Mouse (Mus musculus): ENCODE measurements around the gene Trib2. TPM values are rescaled to one million over a fixed set of nuclear protein-coding genes. Genes with fewer than 3 reads are reported as not detected.

Gene Trib2
- 10 to 100 TPM; 44.2 to 47.2 TPM for total RNA-seq (2021)
- long read RNA-seq, experiment 1, full-length matches to known transcripts: 39 of 51 reads
- long read RNA-seq, experiment 1, partial matches to known transcripts: 0 of 51 reads
- long read RNA-seq, experiment 1, other reads (novel, unspliced or antisense): 12 of 51 reads
- long read RNA-seq, experiment 2, full-length matches to known transcripts: 64 of 87 reads
- long read RNA-seq, experiment 2, partial matches to known transcripts: 2 of 87 reads
- long read RNA-seq, experiment 2, other reads (novel, unspliced or antisense): 21 of 87 reads

- peak; percentile 94 to 95 for DNase-seq
- intact Hi-C loops (cut with DNase I): loop anchor here (1.0 to 10.0 kb wide), 7 partner anchors 32 to 716 kb away; no protein-coding TSS in a partner anchor
These were observed at the start of gene Trib2 for GRCm38 (mm10) chr12:15816740-15817178. Gene Trib2 (minus strand): TSS chr12:15816922.

GRCm38 (mm10) chr12:15858005-15858404 lies 41.3 kb upstream of the Trib2 start:
- DNase-seq: no peak
- intact Hi-C loops (cut with DNase I): no loop called here

DNA sequence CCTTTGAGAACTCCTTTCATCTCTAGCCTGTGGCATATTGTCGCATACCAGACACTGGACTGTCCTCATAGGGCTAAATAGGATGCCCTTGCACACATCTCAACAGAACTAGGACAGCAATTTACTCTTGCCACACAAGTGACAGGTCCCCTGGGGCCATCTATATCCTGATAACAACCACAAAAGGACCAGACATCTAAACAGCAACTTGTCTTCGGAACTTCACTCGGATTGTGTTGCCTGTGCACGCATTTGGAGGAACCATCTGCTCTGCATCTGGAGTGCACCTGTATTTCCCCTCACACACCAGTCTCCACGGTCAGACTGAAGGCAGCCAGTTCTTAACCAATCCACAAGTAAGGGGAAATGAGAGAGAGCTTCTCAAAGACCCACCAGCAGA lies 39.2 kb upstream of the Trib2 start:
- DNase-seq: no peak
- intact Hi-C loops (cut with DNase I): no loop called here

GRCm38 (mm10) chr12:15852781-15853180 lies 36.1 kb upstream of the Trib2 start:
- intact Hi-C loops (cut with DNase I): loop anchor here (5.0 kb wide), 1 partner anchor 160 kb away; no protein-coding TSS in a partner anchor
- peak in 1 of 2 experiments; percentile 21 for DNase-seq

DNA sequence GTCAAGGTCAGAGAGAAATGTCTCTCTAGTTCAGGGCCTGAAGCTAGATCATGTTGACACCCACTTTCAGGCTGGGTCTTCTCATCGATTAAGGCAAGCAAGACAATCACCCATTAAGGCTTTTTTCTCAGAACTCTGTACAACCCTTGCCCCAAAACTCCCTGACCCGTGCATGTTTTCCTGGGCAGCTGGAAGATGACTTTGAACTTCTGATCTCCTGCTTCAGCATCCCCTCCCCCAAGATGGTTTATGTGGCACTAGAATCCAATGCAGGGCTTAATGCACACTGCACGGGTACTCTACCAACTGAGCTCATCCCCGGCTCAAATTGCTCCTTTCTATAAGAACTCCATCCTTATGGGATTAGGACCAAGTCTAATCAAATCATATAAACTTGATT lies 35.3 kb upstream of the Trib2 start:
- intact Hi-C loops (cut with DNase I): loop anchor here (5.0 kb wide), 1 partner anchor 160 kb away; no protein-coding TSS in a partner anchor
- DNase-seq: no peak

- DNase-seq: peak; percentile 54 to 56
These were observed 33.7 kb upstream of the Trib2 start for GRCm38 (mm10) chr12:15850441-15850895.

DNA sequence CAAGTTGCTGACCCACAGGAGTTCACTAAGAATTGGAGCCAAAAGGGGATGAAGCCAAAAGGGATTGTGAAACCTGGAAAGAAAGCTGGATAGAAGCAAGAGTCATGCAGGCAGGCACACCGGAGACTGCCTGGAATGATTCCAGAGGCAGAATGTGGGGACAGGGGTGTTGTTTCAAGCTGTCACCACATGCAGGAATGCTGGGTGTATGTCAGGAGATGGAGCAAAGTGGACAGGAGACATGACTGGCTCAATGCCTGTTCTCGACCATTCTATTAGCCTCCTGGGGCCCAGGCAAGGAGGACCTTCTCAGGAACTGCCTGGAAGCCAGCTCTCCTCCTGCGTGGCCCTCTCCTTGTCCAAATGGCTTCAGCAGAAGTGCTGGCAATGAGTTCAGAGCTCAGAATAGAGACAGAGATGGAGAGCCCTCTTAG lies 33.2 kb upstream of the Trib2 start:
- DNase-seq: peak; percentile 76 to 82
- intact Hi-C loops (cut with DNase I): loop anchor here (2.0 to 5.0 kb wide), 2 partner anchors 33 to 162 kb away; partner anchors contain the start of gene Trib2

More at GRCm38 (mm10) chr12:15850441-15850895, 33.7 kb upstream of the Trib2 start:
- intact Hi-C loops (cut with DNase I): loop anchor here (5.0 kb wide), 1 partner anchor 162 kb away; no protein-coding TSS in a partner anchor

GRCm38 (mm10) chr12:15848391-15848790 lies 31.7 kb upstream of the Trib2 start:
- DNase-seq: peak in 1 of 2 experiments; percentile 16
- intact Hi-C loops (cut with DNase I): loop anchor here (2.0 kb wide), 1 partner anchor 32 kb away; the partner anchor contains the start of gene Trib2

- no peak for DNase-seq
- intact Hi-C loops (cut with DNase I): no loop called here
These were observed 28.0 kb upstream of the Trib2 start for GRCm38 (mm10) chr12:15844701-15845100.

DNA sequence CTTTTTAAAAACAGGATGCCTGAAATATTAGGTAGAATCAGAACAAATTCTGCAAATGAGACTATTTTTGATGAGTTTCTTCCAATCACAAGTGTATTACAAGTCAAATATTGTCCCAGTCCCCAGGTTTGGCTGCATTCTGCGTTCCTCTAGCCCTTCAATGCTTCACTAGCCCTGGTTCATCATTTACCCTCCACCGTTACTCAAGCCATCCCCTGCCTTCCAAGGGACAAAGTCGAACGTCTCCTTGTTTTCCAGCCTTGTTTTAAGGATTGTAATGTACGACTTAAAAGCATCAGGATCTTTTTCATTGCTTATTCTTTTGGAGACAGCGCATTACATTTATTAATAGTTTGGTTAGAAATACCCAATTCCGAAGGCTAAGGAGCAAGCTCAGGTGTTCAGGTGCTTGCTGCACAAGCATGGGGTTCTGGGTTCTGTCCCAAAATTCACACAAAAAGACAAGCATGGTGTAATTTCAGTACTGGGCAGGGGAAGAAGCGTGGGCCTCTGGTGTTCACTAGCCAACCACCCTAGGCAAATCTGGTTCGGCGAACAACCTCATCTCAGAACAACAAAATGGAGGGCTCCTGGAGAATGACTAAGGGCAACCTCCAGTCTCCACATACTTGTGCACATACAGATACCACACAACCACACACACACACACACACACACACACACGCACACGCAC lies 24.3 kb upstream of the Trib2 start:
- intact Hi-C loops (cut with DNase I): no loop called here

GRCm38 (mm10) chr12:15838201-15838600 lies 21.5 kb upstream of the Trib2 start:
- DNase-seq: no peak
- intact Hi-C loops (cut with DNase I): no loop called here

More for the DNA sequence above, 24.3 kb upstream of the Trib2 start:
- DNase-seq: no peak

GRCm38 (mm10) chr12:15837566-15837965 lies 20.8 kb upstream of the Trib2 start:
- intact Hi-C loops (cut with DNase I): no loop called here
- no peak for DNase-seq

- intact Hi-C loops (cut with DNase I): no loop called here
- no peak for DNase-seq
These were observed 15.9 kb upstream of the Trib2 start for GRCm38 (mm10) chr12:15832674-15833052.

GRCm38 (mm10) chr12:15831941-15832673 lies 15.4 kb upstream of the Trib2 start:
- no peak for DNase-seq
- intact Hi-C loops (cut with DNase I): no loop called here

- intact Hi-C loops (cut with DNase I): no loop called here
- DNase-seq: no peak
These were observed 14.0 kb upstream of the Trib2 start for GRCm38 (mm10) chr12:15830750-15831149.

DNA sequence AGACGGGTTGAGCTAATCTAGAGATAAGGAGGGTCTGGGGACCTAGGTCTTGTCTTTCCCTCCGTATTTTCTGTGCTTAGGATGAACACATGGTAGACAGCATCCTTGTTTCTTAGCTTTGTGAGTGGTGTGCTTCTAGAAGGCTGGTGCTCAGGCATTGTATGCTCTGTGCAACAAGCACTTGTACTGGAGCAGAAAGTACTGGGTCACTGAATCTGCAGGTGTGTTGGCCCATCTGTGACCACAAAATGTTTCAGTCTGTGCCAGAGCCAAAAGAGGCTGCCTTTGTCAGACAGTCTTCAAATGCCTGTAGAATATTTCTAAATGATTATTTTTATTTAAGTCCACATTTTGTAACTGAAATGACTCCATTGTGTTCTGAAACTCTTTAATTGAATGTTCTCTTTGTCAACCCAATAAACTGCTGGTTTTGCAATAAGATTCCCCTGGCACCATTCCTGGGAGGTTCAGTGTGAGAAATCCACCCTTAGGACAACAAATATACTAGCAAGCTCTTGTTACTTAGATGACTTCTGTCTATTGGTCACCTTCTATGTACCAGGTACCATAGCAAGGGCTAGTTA lies 12.2 kb upstream of the Trib2 start:
- DNase-seq: no peak
- intact Hi-C loops (cut with DNase I): no loop called here

- intact Hi-C loops (cut with DNase I): loop anchor here (5.0 kb wide), 1 partner anchor 91 kb away; no protein-coding TSS in a partner anchor
- no peak for DNase-seq
These were observed 4.3 kb upstream of the Trib2 start for GRCm38 (mm10) chr12:15821019-15821418.

GRCm38 (mm10) chr12:15817365-15817764 lies 643 bp upstream of the Trib2 start:
- DNase-seq: peak in 1 of 2 experiments; percentile 45
- intact Hi-C loops (cut with DNase I): loop anchor here (2.0 to 10.0 kb wide), 6 partner anchors 31 to 715 kb away; no protein-coding TSS in a partner anchor

DNA sequence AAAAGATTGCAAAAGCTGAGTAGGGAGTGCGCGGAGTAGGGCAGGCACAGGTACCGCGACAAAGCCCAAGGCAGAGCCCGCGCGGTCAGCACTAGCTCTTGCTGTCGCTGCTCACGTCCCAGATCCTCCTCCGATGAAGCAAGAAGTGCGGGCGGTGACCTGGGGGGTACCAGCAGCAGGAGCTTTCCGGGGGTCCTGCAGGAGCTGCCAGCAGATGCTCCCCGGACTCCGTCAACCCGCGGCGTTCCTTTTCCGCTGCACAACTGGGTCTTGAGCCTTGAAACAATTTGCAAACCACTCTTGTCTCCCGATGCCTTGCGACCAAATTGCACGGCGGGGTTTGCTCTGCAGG lies 492 bp downstream of the Trib2 start:
- DNase-seq: peak; percentile 58 to 59
- intact Hi-C loops (cut with DNase I): loop anchor here (1.0 to 10.0 kb wide), 7 partner anchors 33 to 717 kb away; no protein-coding TSS in a partner anchor

Data from heart, postnatal 14 days (tissue).